Mouse (Mus musculus): Measurements from ENCODE around the gene Zbtb49. TPM values are rescaled to one million over a fixed set of nuclear protein-coding genes. Genes with fewer than 3 reads are reported as not detected.

Zbtb49 gene
- polyA plus RNA-seq, 1 experiment, result 5.6 TPM

DNA sequence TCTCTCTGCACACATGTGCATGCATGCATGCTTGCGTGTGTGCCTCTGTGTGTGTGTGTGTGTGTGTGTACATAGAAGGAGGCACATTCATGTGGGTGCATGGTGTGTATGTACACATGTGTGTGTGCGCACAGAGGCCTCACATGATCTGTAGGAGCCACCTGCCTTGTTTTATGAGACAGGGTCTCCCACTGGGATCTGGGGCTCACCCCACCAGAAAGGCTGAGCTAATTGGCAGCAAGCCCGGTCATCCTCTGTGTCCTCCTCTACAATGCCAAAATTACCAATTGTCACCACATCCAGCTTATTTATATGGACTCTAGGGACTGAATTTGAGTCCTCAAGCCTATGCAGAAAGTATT lies 21.2 kb upstream of the Zbtb49 start:
- Histone ChIP-seq H3K4me3 (ENCODE audit: insufficient read depth, low read length) (no peak overlapping the region), H3K27ac (ENCODE audit: insufficient read depth, low read depth, low read length) (no peak overlapping the region), H3K4me1 (ENCODE audit: control insufficient read depth, insufficient read depth, low read length) (no peaks in the 10 kb centered on the region)
- TF ChIP-seq POLR2A (IDR thresholded peaks at IDR 0.05; ENCODE audit: borderline replicate concordance, low read depth, low read length) (no peak), CTCF (IDR thresholded peaks at IDR 0.05; ENCODE audit: low read depth, low read length) (no peak)

DNA sequence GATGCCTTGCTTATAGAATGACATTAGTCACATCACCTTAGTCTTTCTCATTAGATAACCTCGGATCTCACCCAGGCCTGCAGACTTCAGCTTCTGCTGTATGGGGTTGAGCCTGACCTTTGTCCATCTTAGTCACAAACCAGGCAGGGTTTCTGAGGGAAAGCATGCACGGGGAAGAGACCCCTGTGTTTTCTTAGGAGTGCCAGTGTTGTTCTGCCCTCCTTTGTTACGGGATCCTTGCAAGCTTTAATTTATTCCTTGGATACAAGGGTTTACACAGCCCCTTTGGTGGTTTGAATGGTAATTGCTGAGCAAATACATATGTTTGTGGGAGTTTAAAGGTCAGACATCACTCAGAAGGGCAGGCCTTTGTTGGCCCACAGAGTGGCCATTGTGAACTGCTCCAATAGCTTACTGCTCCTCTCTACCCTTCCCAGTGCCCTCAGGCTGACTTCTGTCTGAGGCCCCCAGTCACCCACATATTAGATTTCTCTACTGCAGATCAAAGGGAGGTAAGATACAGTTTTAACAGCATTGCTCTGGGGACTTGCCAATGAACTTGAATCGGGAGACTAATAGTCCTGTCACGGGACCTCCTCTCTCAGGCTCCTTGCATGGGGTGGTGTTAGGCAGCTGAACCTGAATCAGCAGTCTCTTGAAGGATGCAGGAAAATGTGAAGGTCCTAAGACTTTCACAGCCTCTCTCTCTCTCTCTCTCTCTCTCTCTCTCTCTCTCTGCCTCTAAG lies 20.6 kb upstream of the Zbtb49 start:
- H3K4me3 ChIP-seq (ENCODE audit: insufficient read depth, low read length), result no peak overlapping the region
- H3K4me1 ChIP-seq (ENCODE audit: control insufficient read depth, insufficient read depth, low read length), result no peaks in the 10 kb centered on the region
- no peak overlapping the region for H3K27ac ChIP-seq (ENCODE audit: insufficient read depth, low read depth, low read length)
- TF ChIP-seq CTCF (IDR thresholded peaks at IDR 0.05; ENCODE audit: low read depth, low read length), result no peak
- no peak for TF ChIP-seq POLR2A (IDR thresholded peaks at IDR 0.05; ENCODE audit: borderline replicate concordance, low read depth, low read length)

DNA sequence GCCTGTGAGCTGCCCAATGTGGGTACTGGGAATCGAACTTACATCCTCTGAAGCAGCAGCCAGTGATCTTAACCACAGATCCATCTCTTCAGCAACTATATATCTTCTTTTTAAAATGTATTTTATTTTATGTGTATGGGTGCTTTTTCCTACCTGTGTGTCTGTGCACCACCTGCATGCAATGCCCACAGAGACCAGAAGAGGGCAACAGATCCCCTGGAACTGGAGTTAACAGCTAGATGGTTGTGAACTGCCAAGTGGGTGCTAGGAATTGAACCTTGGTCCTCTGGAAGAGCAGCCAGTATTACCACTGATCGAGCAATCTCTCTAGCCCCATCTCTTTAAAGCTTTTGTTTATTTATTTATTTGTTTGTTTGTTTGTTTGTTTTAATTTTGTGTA lies 16.4 kb upstream of the Zbtb49 start:
- TF ChIP-seq POLR2A (IDR thresholded peaks at IDR 0.05; ENCODE audit: borderline replicate concordance, low read depth, low read length) (no peak), CTCF (IDR thresholded peaks at IDR 0.05; ENCODE audit: low read depth, low read length) (no peak)
- H3K27ac ChIP-seq (ENCODE audit: insufficient read depth, low read depth, low read length), result no peak overlapping the region
- H3K4me3 ChIP-seq (ENCODE audit: insufficient read depth, low read length), result no peak overlapping the region
- H3K4me1 ChIP-seq (ENCODE audit: control insufficient read depth, insufficient read depth, low read length), result no peaks in the 10 kb centered on the region

- H3K4me3 ChIP-seq (ENCODE audit: insufficient read depth, low read length), result no peak overlapping the region
- TF ChIP-seq CTCF (IDR thresholded peaks at IDR 0.05; ENCODE audit: low read depth, low read length) (peak; percentile 69; the same call in 1 of the 2 replicates), POLR2A (IDR thresholded peaks at IDR 0.05; ENCODE audit: borderline replicate concordance, low read depth, low read length) (no peak)
- no peak overlapping the region for H3K27ac ChIP-seq (ENCODE audit: insufficient read depth, low read depth, low read length)
- H3K4me1 ChIP-seq (ENCODE audit: control insufficient read depth, insufficient read depth, low read length), result no peaks in the 10 kb centered on the region; the same call in 1 of the 2 replicates
Measured at GRCm38 (mm10) chr5:38235422-38235821, 15.2 kb upstream of the Zbtb49 start.

- H3K4me1 ChIP-seq (ENCODE audit: control insufficient read depth, insufficient read depth, low read length), result peaks cover 2% of the 10 kb centered on the region; the same call in 1 of the 2 replicates
- TF ChIP-seq CTCF (IDR thresholded peaks at IDR 0.05; ENCODE audit: low read depth, low read length) (no peak), POLR2A (IDR thresholded peaks at IDR 0.05; ENCODE audit: borderline replicate concordance, low read depth, low read length) (no peak)
- peak overlapping the region; percentile 97 for H3K4me3 ChIP-seq (ENCODE audit: insufficient read depth, low read length)
- H3K27ac ChIP-seq (ENCODE audit: insufficient read depth, low read depth, low read length), result no peak overlapping the region
Measured at GRCm38 (mm10) chr5:38219771-38220307, 418 bp downstream of the Zbtb49 start.

- H3K4me3 ChIP-seq (ENCODE audit: insufficient read depth, low read length), result no peak overlapping the region
- TF ChIP-seq POLR2A (IDR thresholded peaks at IDR 0.05; ENCODE audit: borderline replicate concordance, low read depth, low read length), result no peak
- no peak for TF ChIP-seq CTCF (IDR thresholded peaks at IDR 0.05; ENCODE audit: low read depth, low read length)
Measured at GRCm38 (mm10) chr5:38213009-38213408, 7.2 kb downstream of the Zbtb49 start.

DNA sequence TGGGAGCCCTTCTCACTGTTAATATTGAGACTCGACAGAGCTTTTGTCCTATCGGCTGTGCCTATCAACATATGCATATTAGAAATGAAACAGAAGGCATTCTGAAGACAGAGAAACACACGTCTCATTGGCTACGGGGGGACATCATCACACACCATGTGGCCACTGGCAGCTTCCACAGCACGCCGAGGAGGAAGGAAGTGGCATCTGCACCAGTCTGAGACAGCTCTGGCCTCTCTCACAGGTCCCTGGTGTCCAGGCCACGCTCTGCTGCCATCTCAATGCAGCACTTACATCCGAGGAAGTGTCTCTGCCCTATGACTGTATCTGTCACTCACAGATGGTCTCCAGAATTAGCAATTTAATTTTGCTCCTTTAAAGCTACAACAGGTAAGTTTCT lies 8.6 kb downstream of the Zbtb49 start:
- Histone ChIP-seq H3K27ac (ENCODE audit: insufficient read depth, low read depth, low read length) (no peak overlapping the region; the same call in 1 of the 2 replicates), H3K4me1 (ENCODE audit: control insufficient read depth, insufficient read depth, low read length) (peaks cover 21% of the 10 kb centered on the region), H3K4me3 (ENCODE audit: insufficient read depth, low read length) (no peak overlapping the region)
- TF ChIP-seq CTCF (IDR thresholded peaks at IDR 0.05; ENCODE audit: low read depth, low read length) (no peak), POLR2A (IDR thresholded peaks at IDR 0.05; ENCODE audit: borderline replicate concordance, low read depth, low read length) (no peak)

More at GRCm38 (mm10) chr5:38213009-38213408, 7.2 kb downstream of the Zbtb49 start:
- no peak overlapping the region for H3K27ac ChIP-seq (ENCODE audit: insufficient read depth, low read depth, low read length)
- peaks cover 23% of the 10 kb centered on the region for H3K4me1 ChIP-seq (ENCODE audit: control insufficient read depth, insufficient read depth, low read length)

DNA sequence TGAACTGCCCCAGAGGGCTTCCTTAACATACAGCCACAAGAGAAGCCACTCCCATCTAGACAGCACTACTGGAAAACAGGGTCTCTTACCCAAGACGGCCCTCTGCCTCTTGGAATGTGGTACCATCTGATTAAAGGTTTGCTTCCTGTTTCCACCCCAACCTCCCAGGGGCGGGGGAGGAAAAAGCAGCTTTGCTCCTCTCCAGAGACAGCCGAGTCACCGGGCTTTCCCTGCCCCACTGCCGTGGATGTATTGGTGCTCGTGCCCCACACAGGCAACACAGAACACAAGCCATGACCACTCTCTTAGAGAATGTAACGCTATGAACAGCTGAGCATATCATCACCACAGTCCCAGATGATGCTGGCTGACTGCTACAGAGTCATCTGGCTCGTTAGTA lies 11.3 kb downstream of the Zbtb49 start:
- Histone ChIP-seq H3K27ac (ENCODE audit: insufficient read depth, low read depth, low read length) (no peak overlapping the region), H3K4me1 (ENCODE audit: control insufficient read depth, insufficient read depth, low read length) (peaks cover 21% of the 10 kb centered on the region), H3K4me3 (ENCODE audit: insufficient read depth, low read length) (no peak overlapping the region)
- TF ChIP-seq POLR2A (IDR thresholded peaks at IDR 0.05; ENCODE audit: borderline replicate concordance, low read depth, low read length), result no peak
- TF ChIP-seq CTCF (IDR thresholded peaks at IDR 0.05; ENCODE audit: low read depth, low read length), result no peak

DNA sequence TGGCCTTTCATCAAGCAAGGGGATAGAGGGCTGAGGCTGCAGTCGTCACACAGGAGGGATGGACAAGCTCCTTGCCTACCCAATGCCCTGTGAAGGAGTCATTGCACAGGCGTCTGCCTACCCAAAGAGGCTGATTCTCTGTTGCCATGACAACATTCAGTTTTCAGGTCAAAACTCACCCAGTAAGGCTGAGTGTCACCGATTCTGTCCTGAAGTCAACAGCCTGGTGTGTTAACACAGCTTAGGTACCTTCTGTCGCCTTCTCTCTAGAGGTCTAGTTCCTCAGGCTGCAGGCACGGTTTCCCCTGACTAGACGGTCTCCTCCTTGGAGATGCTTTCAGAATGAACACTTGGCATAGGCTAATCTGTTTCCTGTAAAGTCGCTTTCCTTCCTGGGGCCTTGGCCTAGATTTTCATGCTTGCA lies 14.9 kb downstream of the Zbtb49 start:
- H3K27ac ChIP-seq (ENCODE audit: insufficient read depth, low read depth, low read length), result no peak overlapping the region
- no peak overlapping the region for H3K4me3 ChIP-seq (ENCODE audit: insufficient read depth, low read length)
- peaks cover 15% of the 10 kb centered on the region for H3K4me1 ChIP-seq (ENCODE audit: control insufficient read depth, insufficient read depth, low read length)
- no peak for TF ChIP-seq POLR2A (IDR thresholded peaks at IDR 0.05; ENCODE audit: borderline replicate concordance, low read depth, low read length)
- no peak for TF ChIP-seq CTCF (IDR thresholded peaks at IDR 0.05; ENCODE audit: low read depth, low read length)

GRCm38 (mm10) chr5:38199686-38200085 lies 20.6 kb downstream of the Zbtb49 start:
- TF ChIP-seq CTCF (IDR thresholded peaks at IDR 0.05; ENCODE audit: low read depth, low read length) (no peak), POLR2A (IDR thresholded peaks at IDR 0.05; ENCODE audit: borderline replicate concordance, low read depth, low read length) (no peak)
- H3K4me1 ChIP-seq (ENCODE audit: control insufficient read depth, insufficient read depth, low read length), result no peaks in the 10 kb centered on the region
- H3K27ac ChIP-seq (ENCODE audit: insufficient read depth, low read depth, low read length), result no peak overlapping the region
- H3K4me3 ChIP-seq (ENCODE audit: insufficient read depth, low read length), result no peak overlapping the region
